In the genomic region with DNA sequence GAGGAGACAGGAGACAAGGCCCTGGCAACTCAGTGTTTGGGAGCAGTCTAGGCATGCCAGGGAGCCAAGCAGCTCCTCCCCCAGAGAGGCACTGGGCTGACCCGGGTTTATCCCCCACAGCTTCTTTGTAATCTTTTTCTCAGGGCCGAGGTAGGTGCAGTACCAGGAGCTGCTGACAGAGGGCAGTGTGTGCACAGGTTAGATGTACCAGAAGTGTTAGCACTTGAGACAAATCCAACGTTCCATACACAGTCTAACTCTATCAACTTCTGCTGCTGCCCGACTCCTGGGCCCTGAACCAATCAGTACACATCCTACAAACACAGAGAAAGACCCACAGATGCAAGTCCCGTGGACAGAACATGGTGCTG, we compare ENCODE assay signal across 9 mouse cellular contexts. TPM values are rescaled to one million over a fixed set of nuclear protein-coding genes. Genes with fewer than 3 reads are reported as not detected.
A peak's percentile ranks its signal among the peaks of the same experiment; 100 is the strongest.
DNase-seq lines count a peak whose midpoint lies in the region; ATAC-seq lines count a peak whose summit lies in the region.
"Had no signal": no experiment of that assay in that cellular context is flagged by ENCODE, and none has a peak within 500 bp of the region (broad histone marks: within the 10 kb centered on the region; RNA-seq: fewer than 3 reads in every experiment).

No protein-coding gene starts in this region.

- H3K9ac ChIP-seq in embryonic facial prominence, embryonic 13.5 days = peak overlapping the region; percentile 46; the same call in 1 of the 2 replicates
- H3K9ac ChIP-seq in limb, embryonic 11.5 days (ENCODE audit: low read length) = no peak overlapping the region
- H3K9ac ChIP-seq in midbrain, embryonic 16.5 days (ENCODE audit: low read depth, low read length) = no peak overlapping the region

- WGBS in embryonic facial prominence, embryonic 13.5 days = 5% methylated on average over 5 of the region's 5 CpGs
- 15% methylated on average over 5 of the region's 5 CpGs for WGBS in limb, embryonic 11.5 days
- 8% methylated on average over 5 of the region's 5 CpGs for WGBS in midbrain, embryonic 16.5 days

- no peaks in the 10 kb centered on the region for H3K9me3 ChIP-seq in embryonic facial prominence, embryonic 13.5 days
- H3K9me3 ChIP-seq in limb, embryonic 11.5 days (ENCODE audit: control insufficient read depth, low read length) = no peaks in the 10 kb centered on the region
- no peaks in the 10 kb centered on the region for H3K9me3 ChIP-seq in midbrain, embryonic 16.5 days (replicated peaks; ENCODE audit: control insufficient read depth, low read length, poor library complexity, severe bottlenecking)

- peak; percentile 76; the same call in 1 of the 2 replicates for ATAC-seq in embryonic facial prominence, embryonic 13.5 days (ENCODE audit: insufficient number of reproducible peaks, insufficient read depth, low FRiP score, low TSS enrichment, low read depth)
- ATAC-seq in limb, embryonic 11.5 days (ENCODE audit: insufficient number of reproducible peaks, low FRiP score, low TSS enrichment, low read depth) = 0 out of 2 replicates have a peak, but pooled peaks have one; percentile 54
- ATAC-seq in midbrain, embryonic 16.5 days = peak; percentile 84

- H3K27ac ChIP-seq in embryonic facial prominence, embryonic 13.5 days = peak overlapping the region; percentile 77; the same call in 1 of the 2 replicates
- no peak overlapping the region for H3K27ac ChIP-seq in limb, embryonic 11.5 days (replicated peaks; ENCODE audit: low read depth, low read length)
- no peak overlapping the region for H3K27ac ChIP-seq in midbrain, embryonic 16.5 days (ENCODE audit: low read length)

- DNase-seq in 3134 (ENCODE audit: extremely low read depth, insufficient read length, low spot score) = peak; percentile 43
- DNase-seq in adrenal gland, postnatal 4 days (ENCODE audit: low spot score in 2 of 2) = peak; percentile 63 to 70
- DNase-seq in heart, adult 18-20 months = peak; percentile 77 to 95
- peak; percentile 73 to 92 for DNase-seq in kidney, adult 8-10 months
- DNase-seq in limb, embryonic 11.5 days (ENCODE audit: low spot score) = peak; percentile 96
- DNase-seq in spleen, postnatal 10 days (ENCODE audit: low spot score in 2 of 2) = peak; percentile 59 to 82

- no peak overlapping the region for H3K4me2 ChIP-seq in embryonic facial prominence, embryonic 13.5 days
- no peak overlapping the region for H3K4me2 ChIP-seq in limb, embryonic 11.5 days (ENCODE audit: low read depth, severe bottlenecking)
- H3K4me2 ChIP-seq in midbrain, embryonic 16.5 days (ENCODE audit: low read length) = no peak overlapping the region

- H3K27me3 ChIP-seq in embryonic facial prominence, embryonic 13.5 days = no peaks in the 10 kb centered on the region
- no peaks in the 10 kb centered on the region for H3K27me3 ChIP-seq in limb, embryonic 11.5 days (ENCODE audit: control insufficient read depth, insufficient read depth, low read length)
- no peaks in the 10 kb centered on the region for H3K27me3 ChIP-seq in midbrain, embryonic 16.5 days (ENCODE audit: control insufficient read depth, insufficient read depth, low read depth, low read length)

- no peaks in the 10 kb centered on the region for H3K36me3 ChIP-seq in embryonic facial prominence, embryonic 13.5 days
- H3K36me3 ChIP-seq in limb, embryonic 11.5 days (ENCODE audit: control insufficient read depth, insufficient read depth, low read length) = no peaks in the 10 kb centered on the region
- H3K36me3 ChIP-seq in midbrain, embryonic 16.5 days (ENCODE audit: control insufficient read depth, insufficient read depth, low read length) = no peaks in the 10 kb centered on the region
- H3K36me3 ChIP-seq: G1E had no signal

- H3K4me3 ChIP-seq in embryonic facial prominence, embryonic 13.5 days = no peak overlapping the region
- no peak overlapping the region for H3K4me3 ChIP-seq in limb, embryonic 11.5 days (ENCODE audit: low read depth, low read length)
- no peak overlapping the region for H3K4me3 ChIP-seq in midbrain, embryonic 16.5 days (ENCODE audit: low read depth, low read length)

- peaks cover 5% of the 10 kb centered on the region; the same call in 1 of the 2 replicates for H3K4me1 ChIP-seq in embryonic facial prominence, embryonic 13.5 days
- no peaks in the 10 kb centered on the region for H3K4me1 ChIP-seq in limb, embryonic 11.5 days (ENCODE audit: control insufficient read depth, insufficient read depth, low read length)
- no peaks in the 10 kb centered on the region for H3K4me1 ChIP-seq in midbrain, embryonic 16.5 days (ENCODE audit: control insufficient read depth, insufficient read depth, low read length)

RNA-seq across cellular contexts. Expression of gene Krt72, which starts 13.6 kb away (rescaled TPM):
- total RNA-seq in adrenal gland, postnatal 4 days (2021) = not detected
- 0.40 TPM in 1 of 2 replicates, not detected in the other for polyA plus RNA-seq in embryonic facial prominence, embryonic 13.5 days (2015; fragmentation: Nextera tagmentation; extraction: Ambion mirVana)
- not detected for total RNA-seq in heart, adult 18-20 months (2021)
- polyA plus RNA-seq in limb, embryonic 11.5 days (2014; fragmentation: Nextera tagmentation; extraction: Ambion mirVana) = not detected in 2 replicates
- not detected in 2 replicates for polyA plus RNA-seq in midbrain, embryonic 16.5 days (2015; fragmentation: Nextera tagmentation; extraction: Ambion mirVana)
- total RNA-seq: G1E had no signal
- polyA plus RNA-seq: G1E had no signal

RNA-seq across cellular contexts. Expression of gene Krt73, which starts 29.4 kb away (rescaled TPM):
- not detected for total RNA-seq in adrenal gland, postnatal 4 days (2021)
- polyA plus RNA-seq in embryonic facial prominence, embryonic 13.5 days (2015; fragmentation: Nextera tagmentation; extraction: Ambion mirVana) = 1.2 and 1.4 TPM in 2 replicates
- not detected for total RNA-seq in heart, adult 18-20 months (2021)
- not detected in 2 replicates for polyA plus RNA-seq in limb, embryonic 11.5 days (2014; fragmentation: Nextera tagmentation; extraction: Ambion mirVana)
- polyA plus RNA-seq in midbrain, embryonic 16.5 days (2015; fragmentation: Nextera tagmentation; extraction: Ambion mirVana) = 0.31 and 0.43 TPM in 2 replicates
- total RNA-seq: G1E had no signal
- polyA plus RNA-seq: G1E had no signal

RNA-seq across cellular contexts. Expression of gene Krt71, which starts 29.8 kb away (rescaled TPM):
- not detected for total RNA-seq in adrenal gland, postnatal 4 days (2021)
- 0.34 TPM in 1 of 2 replicates, not detected in the other for polyA plus RNA-seq in embryonic facial prominence, embryonic 13.5 days (2015; fragmentation: Nextera tagmentation; extraction: Ambion mirVana)
- total RNA-seq in heart, adult 18-20 months (2021) = not detected
- polyA plus RNA-seq in limb, embryonic 11.5 days (2014; fragmentation: Nextera tagmentation; extraction: Ambion mirVana) = 0.11 TPM in 1 of 2 replicates, not detected in the other
- 0.09 and 0.21 TPM in 2 replicates for polyA plus RNA-seq in midbrain, embryonic 16.5 days (2015; fragmentation: Nextera tagmentation; extraction: Ambion mirVana)
- total RNA-seq: G1E had no signal
- polyA plus RNA-seq: G1E had no signal

RNA-seq across cellular contexts. Expression of gene Krt2, which starts 45.3 kb away (rescaled TPM):
- not detected for total RNA-seq in adrenal gland, postnatal 4 days (2021)
- polyA plus RNA-seq in embryonic facial prominence, embryonic 13.5 days (2015; fragmentation: Nextera tagmentation; extraction: Ambion mirVana) = 0.17 TPM in 1 of 2 replicates, not detected in the other
- total RNA-seq in heart, adult 18-20 months (2021) = not detected
- not detected in 2 replicates for polyA plus RNA-seq in limb, embryonic 11.5 days (2014; fragmentation: Nextera tagmentation; extraction: Ambion mirVana)
- polyA plus RNA-seq in midbrain, embryonic 16.5 days (2015; fragmentation: Nextera tagmentation; extraction: Ambion mirVana) = not detected in 2 replicates
- total RNA-seq: G1E had no signal
- polyA plus RNA-seq: G1E had no signal

RNA-seq across cellular contexts. Expression of gene Krt5, which starts 60.0 kb away (rescaled TPM):
- not detected for total RNA-seq in adrenal gland, postnatal 4 days (2021)
- 403 and 498 TPM in 2 replicates for polyA plus RNA-seq in embryonic facial prominence, embryonic 13.5 days (2015; fragmentation: Nextera tagmentation; extraction: Ambion mirVana)
- 1 to 10 TPM in 1 of 2 experiments, not detected in 1; 1.5 TPM for total RNA-seq in heart, adult 18-20 months (2021)
- polyA plus RNA-seq in limb, embryonic 11.5 days (2014; fragmentation: Nextera tagmentation; extraction: Ambion mirVana) = 16.0 and 22.4 TPM in 2 replicates
- polyA plus RNA-seq in midbrain, embryonic 16.5 days (2015; fragmentation: Nextera tagmentation; extraction: Ambion mirVana) = 0.08 TPM in 1 of 2 replicates, not detected in the other
- total RNA-seq: G1E had no signal
- polyA plus RNA-seq: G1E had no signal

Comparison
In these comparisons a context has a peak if more than half of its experiments do, and no peak if none do; other contexts are left out.
1. DNase-seq: peak in every context shown above with its lines; median percentile 96 in limb, embryonic 11.5 days; 86 in heart, adult 18-20 months; 82 in kidney, adult 8-10 months; 70 in spleen, postnatal 10 days; 66 in adrenal gland, postnatal 4 days; 43 in 3134.